Mouse (Mus musculus): Measurements from ENCODE around the gene Ogfod2.

- TF ChIP-seq POLR2A (IDR thresholded peaks at IDR 0.05; ENCODE audit: low read depth, low read length), result no peak
- no peak for TF ChIP-seq CTCF (IDR thresholded peaks at IDR 0.05; ENCODE audit: borderline replicate concordance, insufficient read depth, low read length)
These were observed 50.5 kb downstream of the Ogfod2 start for GRCm38 (mm10) chr5:124162577-124162976.

All from embryonic fibroblast, embryonic 13.5 days (primary cell).